Mouse (Mus musculus) cerebellum, adult 2 months (tissue): ENCODE measurements at regions not wholly inside any gene's neighbourhood (a gene's known extent, or its start where the extent isn't known, plus 50 kb on each side); places are given as distances from the start of the nearest gene placed in this dataset.

ENCODE experiments used
- DNase-seq, 2 experiments: peaks; one replicate each; pipeline ENCODE4 v3.0.0; 2021
- H3K27ac ChIP-seq: fragments of 200-500 bp; 2 replicates; pipeline ENCODE4 v1.5.1; 2012; ENCODE audit warnings: low read length, control low read depth, inconsistent platforms; ENCODE audit not compliant: insufficient read depth
- H3K27me3 ChIP-seq: fragments of 200-500 bp; 2 replicates; pipeline ENCODE4 v1.6.1; 2012; ENCODE audit warnings: inconsistent platforms, mild to moderate bottlenecking, low read length, moderate library complexity; ENCODE audit not compliant: control insufficient read depth, insufficient read depth
- H3K4me1 ChIP-seq: fragments of 200-500 bp; 2 replicates; pipeline ENCODE4 v1.6.1; 2011; ENCODE audit warnings: low read length; ENCODE audit not compliant: control insufficient read depth, insufficient read depth
- H3K4me3 ChIP-seq: fragments of 200-500 bp; replicated peaks from 2 replicates; pipeline ENCODE3; 2011; ENCODE audit warnings: mild to moderate bottlenecking, low read depth, low read length, control low read depth; ENCODE audit not compliant: insufficient read depth
- CTCF ChIP-seq: fragments of 200-500 bp; IDR thresholded peaks from 2 replicates; pipeline ENCODE4 v1.5.1; 2011; ENCODE audit warnings: low read depth, mild to moderate bottlenecking, control low read depth, low read length, moderate library complexity, borderline replicate concordance; ENCODE audit not compliant: insufficient read depth
- POLR2A ChIP-seq: fragments of 200-500 bp; IDR thresholded peaks from 2 replicates; pipeline ENCODE4 v1.6.1; 2011; ENCODE audit warnings: low read length, control low read depth, borderline replicate concordance; ENCODE audit not compliant: insufficient read depth
- WGBS: fragments of 180-500 bp; shearing (Covaris S2); methylation state at CpG from one replicate; pipeline ENCODE4 v1.1.7; 2018; 5-methylcytosine and 5-hydroxymethylcytosine counted together

DNA sequence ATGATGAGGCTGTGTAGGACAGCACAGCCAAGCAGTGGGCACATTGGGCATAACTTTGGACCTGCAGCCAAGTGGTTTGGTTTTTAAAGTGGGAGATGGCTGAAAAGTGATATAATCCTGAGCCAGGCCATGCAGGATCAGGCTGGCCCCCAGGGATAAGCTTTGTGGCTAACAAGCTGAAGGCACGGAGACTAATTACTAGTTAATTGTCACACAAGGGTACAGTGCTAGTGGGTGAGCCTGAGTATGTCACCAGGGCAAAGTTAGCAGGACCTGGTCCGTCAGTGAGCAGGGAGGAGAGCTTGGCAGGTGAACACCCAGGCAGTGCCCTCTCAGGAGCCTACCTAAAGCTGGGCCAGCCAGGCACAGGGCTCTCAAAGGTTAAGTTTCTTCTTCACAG is 295.7 kb downstream of the Fut8 start:
- WGBS, result 91% methylated on average over 2 of the region's 2 CpGs
- no peak overlapping the region for H3K27ac ChIP-seq
- no peak for DNase-seq
- no peak overlapping the region for H3K4me3 ChIP-seq
- H3K27me3 ChIP-seq, result no peaks in the 10 kb centered on the region
- peaks cover 20% of the 10 kb centered on the region for H3K4me1 ChIP-seq
- TF ChIP-seq CTCF (no peak), POLR2A (no peak)

DNA sequence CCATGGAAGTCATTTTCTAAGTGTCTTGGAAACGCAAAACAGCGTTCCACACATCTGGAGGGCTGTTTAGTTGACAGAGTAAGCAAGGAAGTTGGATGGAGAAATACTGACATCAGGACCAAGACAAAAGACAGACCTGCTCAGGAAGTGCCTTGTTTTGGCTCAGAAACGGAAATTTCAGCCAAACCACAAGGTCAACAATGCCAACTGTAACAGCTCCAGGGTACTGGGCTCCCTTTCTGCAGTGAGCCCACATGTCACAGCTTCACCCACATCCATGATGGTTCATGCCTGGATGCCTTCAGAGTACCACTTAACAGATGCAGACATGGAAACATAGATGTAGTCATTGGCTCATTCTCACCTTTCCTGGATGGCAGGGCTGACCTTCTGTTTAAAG is 296.2 kb downstream of the Fut8 start:
- DNase-seq, result no peak
- WGBS, result 67% methylated on average over 3 of the region's 3 CpGs
- H3K4me1 ChIP-seq, result peaks cover 16% of the 10 kb centered on the region
- TF ChIP-seq CTCF, result no peak
- TF ChIP-seq POLR2A, result no peak
- H3K27me3 ChIP-seq, result no peaks in the 10 kb centered on the region
- no peak overlapping the region for H3K4me3 ChIP-seq
- H3K27ac ChIP-seq, result no peak overlapping the region

DNA sequence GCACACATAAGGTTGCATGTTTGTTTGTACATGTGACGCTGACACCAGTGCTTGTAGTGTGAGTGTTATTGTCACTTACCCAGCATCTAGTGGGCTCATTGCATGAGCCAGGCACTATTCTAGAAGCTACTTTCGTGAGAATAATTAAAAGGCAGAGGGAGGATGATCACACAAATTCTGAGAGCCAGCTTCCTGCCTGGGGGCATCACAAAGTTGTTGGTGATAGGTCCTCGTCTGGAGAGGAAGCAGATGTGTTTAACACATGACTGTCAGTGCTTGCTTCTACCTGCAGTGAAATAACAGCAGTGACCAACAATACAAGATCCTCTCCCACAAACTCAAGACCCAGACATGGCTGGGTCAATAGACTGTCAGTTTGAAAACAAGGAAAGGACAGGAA is 297.2 kb downstream of the Fut8 start:
- no peak overlapping the region for H3K4me3 ChIP-seq
- no peak for DNase-seq
- WGBS, result 87% methylated on average over 3 of the region's 3 CpGs
- H3K4me1 ChIP-seq, result peaks cover 9% of the 10 kb centered on the region
- H3K27ac ChIP-seq, result no peak overlapping the region
- TF ChIP-seq CTCF (no peak), POLR2A (no peak)
- no peaks in the 10 kb centered on the region for H3K27me3 ChIP-seq

DNA sequence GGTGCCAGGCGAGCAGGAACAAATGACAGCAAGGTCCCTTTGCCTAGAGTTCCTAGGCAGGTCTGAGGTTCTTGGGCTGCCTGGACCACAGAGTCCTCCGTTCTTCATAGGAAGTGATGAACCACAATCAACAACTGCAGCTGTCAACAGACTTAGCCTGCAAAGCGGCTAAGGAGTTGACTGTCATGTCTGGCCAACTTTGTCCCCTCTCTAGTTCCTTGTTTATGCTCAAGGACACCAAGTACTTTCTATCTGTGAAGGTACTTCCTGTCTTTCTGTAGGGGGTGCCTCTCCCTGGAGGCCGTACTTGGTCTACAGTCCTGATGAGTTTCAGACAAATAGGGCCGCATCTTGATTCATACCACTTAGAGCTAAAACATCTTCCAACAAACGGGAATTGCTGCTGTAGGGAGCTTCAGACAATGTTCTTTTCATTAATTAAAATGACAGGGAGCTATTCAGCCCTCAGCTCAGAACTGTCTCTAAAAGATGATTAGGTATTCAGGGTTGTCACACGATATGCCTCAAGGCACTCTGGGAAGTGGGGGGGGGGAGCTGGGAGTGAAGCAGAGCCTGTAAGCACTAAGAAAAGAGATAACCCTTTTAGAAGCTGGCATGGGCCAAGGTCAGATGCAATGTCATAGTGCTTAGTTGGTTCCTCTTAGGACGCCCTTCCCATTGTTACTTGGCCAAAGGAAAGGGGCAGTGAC is 299.4 kb downstream of the Fut8 start:
- WGBS, result 85% methylated on average over 8 of the region's 8 CpGs
- H3K27ac ChIP-seq, result no peak overlapping the region
- H3K27me3 ChIP-seq, result no peaks in the 10 kb centered on the region
- H3K4me3 ChIP-seq, result no peak overlapping the region
- TF ChIP-seq POLR2A, result no peak
- no peak for TF ChIP-seq CTCF
- peaks cover 15% of the 10 kb centered on the region for H3K4me1 ChIP-seq
- no peak for DNase-seq

DNA sequence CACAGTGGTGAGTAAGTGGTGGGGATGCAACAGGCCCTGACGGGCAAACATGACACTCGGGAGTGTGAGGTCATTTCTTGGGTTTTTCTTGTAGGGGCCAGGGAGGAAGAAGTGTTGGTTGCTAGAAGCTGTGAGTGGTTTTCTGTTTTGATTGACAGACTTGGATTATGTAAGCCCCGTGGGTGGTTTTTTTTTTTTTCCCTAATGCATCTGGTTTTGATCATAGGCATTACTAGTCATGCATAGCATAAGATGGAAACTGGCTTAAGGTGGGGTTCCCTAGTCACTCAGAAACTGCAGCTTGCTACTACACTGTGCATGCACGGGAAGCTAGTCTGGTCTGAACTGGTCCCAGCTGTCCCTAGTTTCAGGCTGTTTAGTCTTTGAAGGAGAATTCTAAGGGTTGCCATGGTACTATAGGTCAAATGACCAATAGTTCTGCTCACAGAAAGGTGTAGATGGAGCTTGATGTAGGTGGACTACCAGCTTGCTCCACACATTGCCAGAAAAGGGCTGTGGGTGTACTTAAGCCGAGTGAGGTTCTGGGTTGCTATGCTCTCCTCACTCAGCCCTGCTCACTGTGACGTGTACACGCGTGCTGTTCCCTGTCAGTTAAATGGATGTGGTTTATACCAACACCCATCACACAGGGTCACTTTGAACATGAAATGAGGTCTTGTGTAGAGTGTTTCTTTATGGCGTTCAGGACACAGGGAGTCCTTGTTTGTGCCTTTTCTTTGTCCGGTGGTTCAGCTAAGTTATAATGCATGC is 301.9 kb downstream of the Fut8 start:
- DNase-seq, result no peak
- no peak overlapping the region for H3K27ac ChIP-seq
- WGBS, result 90% methylated on average over 10 of the region's 10 CpGs
- no peak for TF ChIP-seq POLR2A
- TF ChIP-seq CTCF, result no peak
- no peaks in the 10 kb centered on the region for H3K27me3 ChIP-seq
- H3K4me1 ChIP-seq, result peaks cover 11% of the 10 kb centered on the region
- no peak overlapping the region for H3K4me3 ChIP-seq

DNA sequence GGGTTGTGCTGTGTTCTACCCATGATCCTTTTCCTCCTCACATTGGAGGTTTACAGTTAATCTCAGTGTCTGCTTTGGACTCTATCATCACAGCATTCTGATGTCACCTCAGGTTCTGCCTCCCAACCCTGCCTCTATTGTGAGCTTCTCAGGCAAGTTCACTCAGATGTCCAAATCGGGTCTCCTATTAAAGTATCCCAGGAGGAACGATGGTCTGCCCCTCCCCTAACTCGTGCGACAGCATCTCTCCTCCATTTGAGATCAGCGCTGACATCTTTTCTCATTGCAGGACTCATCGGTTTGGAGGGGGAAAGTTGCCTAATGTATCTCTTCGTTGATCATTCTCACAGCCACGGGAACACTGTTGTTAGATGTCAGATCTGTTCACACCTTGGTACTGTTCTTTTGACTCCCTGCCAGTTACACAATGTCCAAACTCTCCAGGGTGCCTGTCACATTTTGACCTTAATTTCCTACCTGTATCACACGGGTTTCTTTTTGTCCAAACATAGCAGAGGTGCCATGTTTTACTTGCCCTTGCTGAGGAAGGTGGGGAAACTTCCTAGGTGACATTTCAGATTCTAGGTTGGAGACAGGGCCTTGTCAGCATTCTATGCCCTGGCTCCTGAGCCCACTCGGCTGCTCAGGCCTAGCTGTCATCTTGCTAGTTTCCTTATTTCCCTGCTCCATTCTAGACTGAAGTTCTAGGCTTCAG is 303.3 kb downstream of the Fut8 start:
- TF ChIP-seq CTCF (no peak), POLR2A (no peak)
- Histone ChIP-seq H3K27me3 (no peaks in the 10 kb centered on the region), H3K4me1 (peaks cover 11% of the 10 kb centered on the region), H3K27ac (no peak overlapping the region), H3K4me3 (no peak overlapping the region)
- 60% methylated on average over 10 of the region's 10 CpGs for WGBS
- DNase-seq, result peak in 1 of 2 experiments; percentile 33

DNA sequence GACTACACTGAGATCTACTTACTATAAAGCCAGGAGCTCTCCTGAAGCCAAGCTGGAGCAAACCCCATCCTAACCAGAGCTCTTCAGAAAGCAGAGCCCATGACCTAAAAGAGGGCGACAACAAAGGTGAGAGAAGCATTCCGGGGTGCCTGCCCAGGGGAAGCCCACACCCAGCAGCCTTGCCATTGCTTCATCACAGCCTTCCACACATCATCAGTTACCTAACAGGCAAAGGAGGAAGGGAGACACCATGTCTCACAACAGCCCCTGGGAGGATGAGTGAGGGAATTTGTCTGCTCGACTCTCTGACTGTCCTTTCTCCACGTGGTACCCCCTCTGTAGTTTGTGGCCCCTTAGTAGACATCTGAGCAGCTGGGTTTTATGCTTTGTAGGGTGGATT is 303.9 kb downstream of the Fut8 start:
- no peak overlapping the region for H3K27ac ChIP-seq
- H3K4me1 ChIP-seq, result peaks cover 11% of the 10 kb centered on the region
- TF ChIP-seq POLR2A (no peak), CTCF (no peak)
- WGBS, result 95% methylated on average over 4 of the region's 4 CpGs
- no peak for DNase-seq
- no peaks in the 10 kb centered on the region for H3K27me3 ChIP-seq
- no peak overlapping the region for H3K4me3 ChIP-seq
